Mouse (Mus musculus) neural tube, embryonic 13.5 days (tissue): Measurements from ENCODE around the gene Haghl. TPM values are rescaled to one million over a fixed set of nuclear protein-coding genes. Genes with fewer than 3 reads are reported as not detected.

ENCODE experiments used
- ATAC-seq: fragments of 200-750 bp; cut with Nextera tagmentation; 2 replicates; pipeline ENCODE4 v1.8.0; 2017; ENCODE audit warnings: low read depth, mild to moderate bottlenecking, moderate TSS enrichment, moderate library complexity
- H3K27ac ChIP-seq: fragments of 300-500 bp; sonication (generic); replicated peaks from 2 replicates; pipeline ENCODE4 v1.5.1; 2015; ENCODE audit warnings: moderate library complexity, mild to moderate bottlenecking, inconsistent platforms
- H3K27me3 ChIP-seq: fragments of 300-500 bp; sonication (generic); 2 replicates; pipeline ENCODE4 v1.6.1; 2015; ENCODE audit warnings: mild to moderate bottlenecking, inconsistent platforms
- H3K36me3 ChIP-seq: fragments of 300-500 bp; sonication (generic); 2 replicates; pipeline ENCODE4 v1.6.1; 2015; ENCODE audit warnings: mild to moderate bottlenecking, inconsistent platforms
- H3K4me1 ChIP-seq: fragments of 300-500 bp; sonication (generic); replicated peaks from 2 replicates; pipeline ENCODE4 v1.6.1; 2015; ENCODE audit warnings: inconsistent platforms
- H3K4me2 ChIP-seq: fragments of 300-500 bp; sonication (generic); 2 replicates; pipeline ENCODE4 v1.6.1; 2015; ENCODE audit warnings: inconsistent platforms, mild to moderate bottlenecking, moderate library complexity
- H3K4me3 ChIP-seq: fragments of 300-500 bp; sonication (generic); 2 replicates; pipeline ENCODE4 v1.5.1; 2015; ENCODE audit warnings: mild to moderate bottlenecking, inconsistent platforms
- H3K9ac ChIP-seq: fragments of 300-500 bp; sonication (generic); 2 replicates; pipeline ENCODE4 v1.6.1; 2015; ENCODE audit warnings: moderate library complexity, mild to moderate bottlenecking, inconsistent platforms
- H3K9me3 ChIP-seq: fragments of 300-500 bp; sonication (generic); 2 replicates; pipeline ENCODE4 v1.6.1; 2016; ENCODE audit warnings: inconsistent platforms
- WGBS: fragments of 180-500 bp; shearing (Covaris S2); methylation state at CpG from one replicate; pipeline ENCODE4 v1.1.7; 2015; 5-methylcytosine and 5-hydroxymethylcytosine counted together
- polyA plus RNA-seq: library from polyadenylated mRNA; unstranded; fragments of >200 nt; fragmentation: Nextera tagmentation; extraction: Ambion mirVana; gene quantifications from 2 replicates; pipeline ENCODE4 v1.2.1, GENCODE M21; 2015

Gene Haghl
- polyA plus RNA-seq, 1 experiment from 2014 or later: 107 TPM

DNA sequence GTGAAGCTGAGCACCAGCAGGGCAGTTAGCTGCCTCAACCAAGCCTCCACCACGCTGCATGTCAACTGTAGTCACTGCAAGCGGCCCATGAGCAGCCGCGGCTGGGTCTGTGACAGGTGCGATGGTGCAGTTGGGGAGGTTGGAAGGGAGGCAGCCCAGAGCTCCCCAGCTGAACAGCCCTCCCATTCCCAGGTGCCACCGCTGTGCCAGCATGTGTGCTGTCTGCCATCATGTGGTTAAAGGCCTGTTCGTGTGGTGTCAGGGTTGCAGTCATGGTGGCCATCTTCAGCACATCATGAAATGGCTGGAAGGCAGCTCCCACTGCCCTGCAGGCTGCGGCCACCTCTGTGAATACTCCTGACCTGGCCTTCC, 42.7 kb upstream of the Haghl start:
- H3K4me3 ChIP-seq: peak overlapping the region; percentile 76
- peak overlapping the region; percentile 94 for H3K27ac ChIP-seq
- ATAC-seq: no peak
- H3K9me3 ChIP-seq: no peaks in the 10 kb centered on the region
- H3K4me2 ChIP-seq: peak overlapping the region; percentile 96
- peaks cover 51% of the 10 kb centered on the region for H3K36me3 ChIP-seq
- WGBS: 85% methylated on average over 8 of the region's 8 CpGs
- H3K4me1 ChIP-seq: peaks cover 81% of the 10 kb centered on the region
- H3K27me3 ChIP-seq: no peaks in the 10 kb centered on the region
- peak overlapping the region; percentile 89 for H3K9ac ChIP-seq

DNA sequence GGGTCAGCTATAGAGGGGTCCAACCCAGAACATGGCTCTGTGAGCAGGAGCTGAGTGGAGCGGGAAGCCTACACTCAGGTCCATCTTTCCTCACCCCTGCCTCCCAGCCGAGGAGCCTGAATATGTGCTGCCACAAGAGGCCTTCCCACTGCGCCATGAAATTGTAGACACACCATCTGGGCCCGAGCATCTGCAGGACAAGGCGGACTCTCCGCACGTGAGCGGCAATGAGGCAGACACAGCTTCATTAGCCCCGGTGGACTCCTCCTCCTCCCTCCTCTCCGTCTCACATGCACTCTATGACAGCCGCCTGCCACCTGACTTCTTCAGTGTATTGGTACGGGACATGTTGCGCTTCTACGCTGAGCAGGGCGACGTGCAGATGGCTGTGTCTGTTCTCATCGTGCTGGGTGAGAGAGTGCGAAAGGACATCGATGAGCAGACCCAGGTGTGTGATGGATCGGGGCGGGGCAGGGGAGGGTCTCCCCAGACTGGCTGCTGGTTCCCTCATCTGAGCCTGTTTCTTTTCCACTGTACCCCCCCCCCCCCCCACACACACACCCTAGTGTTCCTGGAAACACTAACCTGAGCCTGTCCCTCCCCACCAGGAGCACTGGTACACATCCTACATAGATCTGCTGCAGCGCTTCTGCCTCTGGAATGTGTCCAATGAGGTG, 42.2 kb upstream of the Haghl start:
- Histone ChIP-seq H3K36me3 (peaks cover 51% of the 10 kb centered on the region), H3K27me3 (no peaks in the 10 kb centered on the region), H3K9me3 (no peaks in the 10 kb centered on the region), H3K4me1 (peaks cover 85% of the 10 kb centered on the region), H3K9ac (peak overlapping the region; percentile 89), H3K4me2 (no peak overlapping the region), H3K4me3 (no peak overlapping the region), H3K27ac (0 out of 2 replicates have a peak overlapping the region, but pooled peaks have one; percentile 94)
- ATAC-seq: no peak
- 86% methylated on average over 22 of the region's 22 CpGs for whole genome bisulfite sequencing

DNA sequence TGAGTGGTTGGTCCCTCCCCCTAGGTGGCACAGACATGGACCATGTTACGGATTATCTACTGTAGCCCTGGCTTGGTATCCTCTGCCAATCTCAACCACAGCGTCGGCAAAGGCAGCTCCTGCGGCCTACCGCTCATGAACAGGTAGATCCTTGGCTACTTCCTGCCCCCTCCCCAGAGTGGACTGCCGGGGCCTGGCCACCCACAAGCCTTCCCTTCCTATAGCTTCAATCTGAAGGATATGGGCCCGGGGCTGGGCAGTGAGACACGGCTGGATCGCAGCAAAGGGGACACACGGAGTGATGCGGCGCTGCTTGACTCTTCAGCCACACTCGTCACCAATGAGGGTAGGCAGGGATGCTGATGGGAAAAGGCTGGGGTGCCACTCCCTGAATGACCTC, 41.5 kb upstream of the Haghl start:
- no peak for ATAC-seq
- Histone ChIP-seq H3K4me3 (no peak overlapping the region), H3K36me3 (peaks cover 51% of the 10 kb centered on the region), H3K4me1 (peaks cover 85% of the 10 kb centered on the region), H3K27me3 (no peaks in the 10 kb centered on the region), H3K4me2 (no peak overlapping the region), H3K9ac (peak overlapping the region; percentile 38; the same call in 1 of the 2 replicates), H3K27ac (no peak overlapping the region), H3K9me3 (no peaks in the 10 kb centered on the region)
- 93% methylated on average over 13 of the region's 13 CpGs for WGBS

DNA sequence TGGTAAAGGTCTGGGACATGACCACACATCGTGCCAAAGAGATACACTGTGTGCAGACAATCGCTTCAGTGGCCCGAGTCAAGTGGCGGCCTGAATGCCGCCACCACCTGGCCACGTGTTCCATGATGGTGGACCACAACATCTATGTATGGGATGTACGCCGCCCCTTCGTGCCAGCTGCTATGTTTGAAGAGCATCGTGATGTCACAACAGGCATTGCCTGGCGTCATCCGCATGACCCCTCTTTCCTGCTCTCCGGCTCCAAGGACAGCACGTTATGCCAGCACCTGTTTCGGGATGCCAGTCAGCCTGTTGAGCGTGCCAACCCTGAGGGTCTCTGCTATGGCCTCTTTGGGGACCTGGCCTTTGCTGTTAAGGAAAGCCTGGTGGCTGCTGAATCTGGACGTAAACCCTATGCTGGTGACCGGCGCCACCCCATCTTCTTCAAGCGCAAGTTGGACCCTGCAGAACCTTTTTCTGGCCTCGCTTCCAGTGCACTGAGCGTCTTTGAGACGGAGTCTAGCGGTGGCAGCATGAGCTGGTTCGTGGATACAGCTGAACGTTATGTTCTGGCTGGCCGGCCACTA, 40.6 kb upstream of the Haghl start:
- no peak for ATAC-seq
- H3K36me3 ChIP-seq: peaks cover 42% of the 10 kb centered on the region
- 95% methylated on average over 27 of the region's 27 CpGs for WGBS

DNA sequence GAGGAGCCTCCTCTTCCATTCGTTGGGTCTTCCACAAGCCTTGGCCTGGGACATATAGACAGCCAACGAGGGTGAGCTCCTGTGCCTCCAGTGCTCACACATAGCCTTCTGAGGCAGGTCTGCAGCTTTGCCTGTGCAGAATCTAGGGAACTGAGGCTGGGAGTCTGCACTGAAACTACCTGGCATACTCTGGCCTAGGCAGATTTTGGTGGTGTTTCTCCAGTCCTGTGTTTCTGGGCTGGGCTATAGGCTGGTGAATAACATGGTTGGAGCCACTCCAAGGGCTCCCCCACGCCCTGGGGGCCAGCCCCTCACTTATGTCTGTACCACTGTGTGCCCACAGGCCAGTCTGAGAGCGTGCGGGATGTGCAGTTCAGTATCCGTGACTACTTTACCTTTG, 39.8 kb upstream of the Haghl start:
- no peak overlapping the region for H3K27ac ChIP-seq
- H3K4me3 ChIP-seq: peak overlapping the region; percentile 69; the same call in 1 of the 2 replicates
- H3K4me1 ChIP-seq: peaks cover 68% of the 10 kb centered on the region
- peaks cover 8% of the 10 kb centered on the region for H3K27me3 ChIP-seq
- H3K9ac ChIP-seq: peak overlapping the region; percentile 91; the same call in 1 of the 2 replicates
- WGBS: 89% methylated on average over 6 of the region's 6 CpGs
- H3K4me2 ChIP-seq: peak overlapping the region; percentile 99
- H3K36me3 ChIP-seq: peaks cover 37% of the 10 kb centered on the region
- ATAC-seq: no peak
- no peaks in the 10 kb centered on the region for H3K9me3 ChIP-seq

More for the DNA sequence above, 40.6 kb upstream of the Haghl start:
- Histone ChIP-seq H3K4me2 (no peak overlapping the region), H3K27ac (no peak overlapping the region), H3K4me3 (no peak overlapping the region), H3K9me3 (no peaks in the 10 kb centered on the region), H3K9ac (no peak overlapping the region), H3K27me3 (0 out of 2 replicates have a peak, but pooled peaks cover 2% of the 10 kb centered on the region), H3K4me1 (peaks cover 76% of the 10 kb centered on the region)

DNA sequence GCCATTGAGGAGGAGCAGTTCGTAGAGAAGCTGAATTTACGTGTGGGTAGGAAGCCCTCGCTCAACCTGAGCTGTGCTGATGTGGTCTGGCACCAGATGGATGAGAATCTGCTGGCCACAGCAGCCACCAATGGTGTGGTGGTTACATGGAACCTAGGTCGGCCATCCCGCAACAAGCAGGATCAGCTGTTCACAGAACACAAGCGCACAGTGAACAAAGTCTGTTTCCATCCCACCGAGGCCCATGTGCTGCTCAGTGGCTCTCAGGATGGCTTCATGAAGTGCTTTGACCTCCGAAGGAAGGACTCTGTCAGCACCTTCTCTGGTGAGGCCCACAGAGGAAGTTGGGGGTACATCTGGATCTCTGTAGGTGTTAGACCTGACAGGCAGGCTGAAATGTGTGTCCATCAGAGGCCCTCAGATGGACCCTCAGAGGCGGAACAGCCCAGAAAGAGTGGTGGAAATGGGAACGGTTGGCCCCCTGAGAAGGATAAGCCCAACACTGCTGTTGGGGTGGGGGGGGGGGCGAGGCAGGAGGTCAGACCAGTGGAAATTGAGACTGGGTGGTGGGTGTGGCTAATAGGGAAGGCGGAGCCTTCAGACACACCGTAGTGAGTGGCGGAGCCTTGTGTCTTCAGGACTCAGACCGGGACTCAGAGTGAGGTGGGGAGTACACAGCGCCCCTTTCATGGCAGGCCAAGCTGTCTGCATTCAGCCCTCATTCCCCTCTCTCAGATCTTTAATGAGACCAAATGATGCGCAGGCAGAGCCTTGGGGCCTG, 39.1 kb upstream of the Haghl start:
- H3K9ac ChIP-seq: peak overlapping the region; percentile 91
- peak overlapping the region; percentile 69 for H3K4me3 ChIP-seq
- 74% methylated on average over 16 of the region's 17 CpGs for WGBS
- no peak for ATAC-seq
- H3K27ac ChIP-seq: no peak overlapping the region
- peak overlapping the region; percentile 99 for H3K4me2 ChIP-seq
- H3K9me3 ChIP-seq: no peaks in the 10 kb centered on the region
- H3K36me3 ChIP-seq: peaks cover 38% of the 10 kb centered on the region
- peaks cover 61% of the 10 kb centered on the region for H3K4me1 ChIP-seq
- peaks cover 16% of the 10 kb centered on the region for H3K27me3 ChIP-seq

DNA sequence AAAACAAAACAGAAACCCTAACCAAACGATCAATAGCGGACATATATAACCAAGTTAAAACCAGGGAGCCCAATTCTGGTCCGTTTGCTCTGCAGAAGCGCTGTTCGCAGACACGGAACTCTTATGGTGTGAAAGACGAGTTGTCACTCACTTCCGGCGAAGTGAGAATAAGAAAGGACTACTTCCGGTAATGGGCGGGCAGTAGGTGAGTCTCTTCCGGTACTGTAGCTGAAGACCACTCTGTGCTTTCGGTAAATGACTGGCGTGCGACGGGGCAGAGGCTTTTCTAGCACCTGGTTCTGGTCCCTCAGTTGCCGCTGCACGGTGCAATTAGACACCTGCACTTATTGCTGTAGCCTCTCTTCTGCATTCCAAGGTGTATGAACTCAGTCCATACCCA, 38.0 kb upstream of the Haghl start, which contains the start of gene Wdr24:
Gene Wdr24, plus strand, starts transcription at position 176 of the 400 bp plus-strand sequence.
- Histone ChIP-seq H3K4me2 (peak within 1 kb of the TSS; percentile 99), H3K4me1 (peaks cover 54% of the 10 kb centered on the region), H3K36me3 (peaks cover 45% of the 10 kb centered on the region), H3K27me3 (peaks cover 27% of the 10 kb centered on the region), H3K9me3 (no peaks in the 10 kb centered on the region), H3K4me3 (peak within 1 kb of the TSS; percentile 69), H3K9ac (peak within 1 kb of the TSS; percentile 91), H3K27ac (peak within 1 kb of the TSS; percentile 76)
- 1% methylated on average over 18 of the region's 18 CpGs for WGBS
- peak; percentile 44 for ATAC-seq

DNA sequence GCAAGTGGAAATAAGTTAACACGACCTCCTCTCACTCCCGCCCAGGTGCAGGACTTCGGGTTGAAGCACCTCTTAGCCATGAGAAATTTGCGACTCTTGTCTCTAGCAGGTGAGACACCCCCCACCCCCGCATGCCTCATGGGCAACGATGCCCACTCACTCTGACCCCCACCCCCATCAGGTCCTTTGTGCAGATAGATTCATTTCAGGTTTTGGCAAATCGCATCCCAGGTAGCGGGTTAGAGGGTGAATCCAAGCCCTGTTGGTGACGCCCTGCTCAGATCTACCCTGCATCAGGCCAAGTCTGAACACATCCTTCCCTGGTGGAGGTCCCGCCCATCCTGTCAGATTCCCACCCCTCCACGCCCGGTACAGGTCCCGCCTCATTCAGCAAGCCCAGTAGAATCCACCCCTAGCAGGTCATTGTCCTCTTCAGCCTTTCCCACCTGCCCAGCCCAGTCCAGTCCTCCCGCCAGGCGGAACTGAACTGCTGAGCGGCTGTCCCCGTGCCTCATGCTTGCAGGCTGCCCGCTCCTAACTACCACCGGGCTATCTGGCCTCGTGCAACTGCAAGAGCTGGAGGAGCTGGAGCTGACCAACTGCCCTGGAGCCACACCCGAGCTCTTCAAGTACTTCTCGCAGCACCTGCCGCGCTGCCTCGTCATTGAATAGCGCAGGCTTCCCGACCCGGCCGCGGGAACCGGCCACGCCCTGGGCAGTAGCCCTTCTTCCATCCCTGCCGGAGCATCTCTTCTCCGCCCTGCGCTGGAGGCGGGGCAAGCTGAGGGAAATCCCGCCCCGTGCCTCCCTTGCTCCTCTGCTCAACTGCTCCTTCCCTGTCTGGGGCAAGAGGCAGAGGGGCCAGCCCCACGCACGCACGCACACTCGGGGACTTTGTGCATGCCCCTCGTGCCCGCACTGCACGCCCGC, 33.6 kb upstream of the Haghl start:
- Histone ChIP-seq H3K36me3 (peaks cover 39% of the 10 kb centered on the region), H3K4me2 (no peak overlapping the region), H3K9ac (no peak overlapping the region), H3K27me3 (peaks cover 39% of the 10 kb centered on the region), H3K27ac (no peak overlapping the region), H3K4me1 (peaks cover 11% of the 10 kb centered on the region), H3K9me3 (no peaks in the 10 kb centered on the region), H3K4me3 (no peak overlapping the region)
- ATAC-seq: no peak
- WGBS: 7% methylated on average over 46 of the region's 46 CpGs

DNA sequence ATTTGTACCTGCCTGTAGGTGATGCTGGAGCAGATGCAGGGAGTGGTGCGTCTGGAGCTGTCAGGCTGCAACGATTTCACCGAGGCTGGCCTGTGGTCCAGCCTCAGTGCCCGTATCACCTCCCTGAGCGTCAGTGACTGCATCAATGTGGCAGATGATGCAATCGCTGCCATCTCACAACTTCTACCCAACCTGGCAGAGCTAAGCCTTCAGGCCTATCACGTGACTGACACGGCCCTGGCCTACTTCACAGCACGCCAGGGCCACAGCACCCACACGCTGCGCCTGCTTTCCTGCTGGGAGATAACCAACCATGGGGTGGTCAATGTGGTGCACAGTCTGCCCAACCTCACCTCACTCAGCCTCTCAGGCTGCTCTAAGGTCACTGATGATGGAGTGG, 32.2 kb upstream of the Haghl start:
- WGBS: 88% methylated on average over 11 of the region's 11 CpGs
- Histone ChIP-seq H3K4me1 (peaks cover 16% of the 10 kb centered on the region), H3K36me3 (peaks cover 39% of the 10 kb centered on the region), H3K27me3 (peaks cover 39% of the 10 kb centered on the region), H3K4me2 (no peak overlapping the region), H3K9me3 (no peaks in the 10 kb centered on the region), H3K9ac (no peak overlapping the region), H3K27ac (no peak overlapping the region), H3K4me3 (no peak overlapping the region)
- no peak for ATAC-seq

DNA sequence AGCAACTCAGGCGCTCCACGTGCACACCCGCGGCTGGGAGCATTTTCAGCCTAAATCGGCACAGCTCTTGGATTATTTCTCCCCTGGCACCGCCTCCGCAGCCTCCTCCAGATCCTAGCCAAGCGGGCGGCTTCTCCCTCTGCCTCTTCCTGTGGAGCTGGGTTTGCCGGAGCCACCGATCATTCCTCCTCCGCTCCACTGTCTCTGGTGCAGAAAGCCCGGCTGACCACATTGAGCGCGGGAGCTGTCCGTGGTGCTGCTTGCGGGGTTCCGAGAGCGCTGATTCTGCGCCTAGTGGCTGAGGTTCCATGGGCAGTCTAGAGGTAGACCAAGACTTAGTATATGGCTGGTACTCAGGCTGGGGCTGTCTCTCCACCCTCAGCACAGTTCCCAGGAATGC, 28.0 kb upstream of the Haghl start:
- WGBS: under 1% methylated on average over 20 of the region's 20 CpGs
- H3K9ac ChIP-seq: peak overlapping the region; percentile 53
- no peaks in the 10 kb centered on the region for H3K9me3 ChIP-seq
- peak overlapping the region; percentile 47 for H3K4me2 ChIP-seq
- no peak overlapping the region; the same call in 1 of the 2 replicates for H3K27ac ChIP-seq
- H3K27me3 ChIP-seq: peaks cover 18% of the 10 kb centered on the region
- H3K36me3 ChIP-seq: peaks cover 26% of the 10 kb centered on the region
- ATAC-seq: no peak
- H3K4me3 ChIP-seq: peak overlapping the region; percentile 21
- H3K4me1 ChIP-seq: peaks cover 47% of the 10 kb centered on the region

DNA sequence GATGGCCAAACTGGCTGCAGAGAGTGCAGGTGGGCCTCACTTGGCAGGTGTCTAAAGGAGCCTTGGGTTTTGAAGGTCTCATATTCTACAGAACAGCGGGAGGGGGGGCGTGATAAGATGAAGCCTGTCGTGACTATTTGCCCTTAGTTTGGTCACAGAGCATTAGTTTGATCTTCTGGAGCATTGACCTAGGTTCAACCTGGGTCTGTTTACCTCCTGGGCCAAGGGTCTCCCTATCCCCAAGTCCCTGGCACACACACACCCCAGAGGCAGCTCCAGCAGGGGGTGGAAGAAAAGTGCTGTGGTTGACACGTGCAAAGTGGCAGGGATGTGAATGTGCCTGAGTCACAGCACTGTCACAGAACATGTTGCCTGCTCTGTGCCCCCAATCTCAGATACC, 25.4 kb upstream of the Haghl start:
- WGBS: 81% methylated on average over 4 of the region's 4 CpGs

More for the DNA sequence above, 25.4 kb upstream of the Haghl start:
- Histone ChIP-seq H3K36me3 (0 out of 2 replicates have a peak, but pooled peaks cover 3% of the 10 kb centered on the region), H3K27me3 (peaks cover 5% of the 10 kb centered on the region; the same call in 1 of the 2 replicates), H3K27ac (no peak overlapping the region), H3K9me3 (no peaks in the 10 kb centered on the region), H3K4me3 (peak overlapping the region; percentile 91; the same call in 1 of the 2 replicates), H3K9ac (peak overlapping the region; percentile 99), H3K4me2 (peak overlapping the region; percentile 97), H3K4me1 (peaks cover 53% of the 10 kb centered on the region)
- ATAC-seq: no peak
